Comparison of ENCODE assay signal across 29 mouse cellular contexts in genomic region chr7:72639566-72639965, GRCm38 (mm10).
DNase-seq lines count a peak whose midpoint lies in the region; ATAC-seq and TF ChIP-seq lines count a peak whose summit lies in the region.
"Had no signal": no experiment of that assay in that cellular context is flagged by ENCODE, and none has a peak within 500 bp of the region (broad histone marks: within the 10 kb centered on the region; RNA-seq: fewer than 3 reads in every experiment).

No protein-coding gene starts in this region.

- H3K79me2 ChIP-seq in heart, adult 2 months (replicated peaks; ENCODE audit: control insufficient read depth, insufficient read depth, low read length): no peaks in the 10 kb centered on the region
- H3K79me2 ChIP-seq in C2C12 (ENCODE audit: control insufficient read depth, insufficient read depth) (no peaks in the 10 kb centered on the region), myocyte (ENCODE audit: control insufficient read depth, insufficient read depth) (no peaks in the 10 kb centered on the region)

- H3ac ChIP-seq in C2C12 (ENCODE audit: control insufficient read depth, insufficient read length, low read depth) (no peak overlapping the region), myocyte (ENCODE audit: control insufficient read depth, insufficient read length) (no peak overlapping the region)

- H3K27me3 ChIP-seq in embryonic facial prominence, embryonic 14.5 days (replicated peaks; ENCODE audit: control insufficient read depth, insufficient read depth, low read length): no peaks in the 10 kb centered on the region
- no peaks in the 10 kb centered on the region for H3K27me3 ChIP-seq in embryonic facial prominence, embryonic 10.5 days (replicated peaks; ENCODE audit: low read depth, poor library complexity, severe bottlenecking)
- no peaks in the 10 kb centered on the region for H3K27me3 ChIP-seq in heart, adult 2 months (ENCODE audit: control insufficient read depth, insufficient read depth, low read length)
- H3K27me3 ChIP-seq in heart, embryonic 11.5 days (ENCODE audit: control insufficient read depth, insufficient read depth, low read length): no peaks in the 10 kb centered on the region
- H3K27me3 ChIP-seq in C2C12 (ENCODE audit: control insufficient read depth, insufficient read depth, insufficient read length) (no peaks in the 10 kb centered on the region), myocyte (ENCODE audit: control insufficient read depth, insufficient read depth, insufficient read length) (no peaks in the 10 kb centered on the region)
- H3K27me3 ChIP-seq: CH12.LX; embryonic facial prominence, embryonic 13.5 days; forebrain, embryonic 15.5 days; heart, embryonic 13.5 days; neural tube, embryonic 15.5 days had no signal

- TF ChIP-seq EP300 in heart, adult 2 months (IDR thresholded peaks at IDR 0.05; ENCODE audit: insufficient read depth, low read depth, low read length): no peak

- no peaks in the 10 kb centered on the region for H3K36me3 ChIP-seq in embryonic facial prominence, embryonic 14.5 days (ENCODE audit: control insufficient read depth, insufficient read depth, low read length)
- no peaks in the 10 kb centered on the region for H3K36me3 ChIP-seq in embryonic facial prominence, embryonic 10.5 days (replicated peaks)
- no peaks in the 10 kb centered on the region for H3K36me3 ChIP-seq in heart, adult 2 months (ENCODE audit: control insufficient read depth, insufficient read depth, low read length)
- H3K36me3 ChIP-seq in heart, embryonic 11.5 days (ENCODE audit: control insufficient read depth, insufficient read depth, low read length): no peaks in the 10 kb centered on the region
- H3K36me3 ChIP-seq in C2C12 (ENCODE audit: control insufficient read depth, insufficient read depth) (no peaks in the 10 kb centered on the region), myocyte (ENCODE audit: control insufficient read depth, insufficient read depth) (no peaks in the 10 kb centered on the region)
- H3K36me3 ChIP-seq: embryonic facial prominence, embryonic 13.5 days; forebrain, embryonic 15.5 days; G1E; heart, embryonic 13.5 days; hindbrain, embryonic 10.5 days; midbrain, embryonic 10.5 days; neural tube, embryonic 15.5 days had no signal

- H3K9me3 ChIP-seq in embryonic facial prominence, embryonic 14.5 days (ENCODE audit: control insufficient read depth, low read length): no peaks in the 10 kb centered on the region
- H3K9me3 ChIP-seq in embryonic facial prominence, embryonic 10.5 days: no peaks in the 10 kb centered on the region
- no peaks in the 10 kb centered on the region for H3K9me3 ChIP-seq in heart, embryonic 11.5 days (replicated peaks; ENCODE audit: control insufficient read depth, low read length)
- H3K9me3 ChIP-seq: embryonic facial prominence, embryonic 13.5 days; forebrain, embryonic 15.5 days; G1E; hindbrain, embryonic 10.5 days; midbrain, embryonic 10.5 days; neural tube, embryonic 15.5 days had no signal

- no peak for TF ChIP-seq CTCF in heart, adult 2 months (IDR thresholded peaks at IDR 0.05)
- TF ChIP-seq CTCF in C2C12 (IDR thresholded peaks at IDR 0.05; ENCODE audit: control insufficient read depth, insufficient read depth, insufficient read length): no peak

- no peaks in the 10 kb centered on the region for H3K79me3 ChIP-seq in C2C12 (ENCODE audit: low read depth)

- no peak for TF ChIP-seq POLR2A in heart, adult 2 months (IDR thresholded peaks at IDR 0.05; ENCODE audit: insufficient read depth, low read depth, low read length)
- TF ChIP-seq POLR2A in myocyte (IDR thresholded peaks at IDR 0.05; ENCODE audit: insufficient read length, low read depth): no peak

- H3K9ac ChIP-seq in embryonic facial prominence, embryonic 14.5 days (ENCODE audit: low read depth, low read length): no peak overlapping the region
- no peak overlapping the region for H3K9ac ChIP-seq in heart, adult 2 months (ENCODE audit: low read depth, low read length)
- H3K9ac ChIP-seq in heart, embryonic 11.5 days (ENCODE audit: low read depth, low read length): no peak overlapping the region
- H3K9ac ChIP-seq: embryonic facial prominence, embryonic 13.5 days; forebrain, embryonic 15.5 days; heart, embryonic 13.5 days; liver, postnatal 0 days; neural tube, embryonic 15.5 days had no signal

- no peak overlapping the region for H3K27ac ChIP-seq in embryonic facial prominence, embryonic 14.5 days (replicated peaks; ENCODE audit: low read depth, low read length)
- H3K27ac ChIP-seq in embryonic facial prominence, embryonic 10.5 days (replicated peaks): no peak overlapping the region
- no peak overlapping the region for H3K27ac ChIP-seq in heart, adult 2 months
- H3K27ac ChIP-seq in heart, embryonic 11.5 days (ENCODE audit: low read depth, low read length): no peak overlapping the region
- H3K27ac ChIP-seq: embryonic facial prominence, embryonic 13.5 days; forebrain, embryonic 15.5 days; heart, embryonic 13.5 days; hindbrain, embryonic 10.5 days; hindbrain, postnatal 0 days; midbrain, embryonic 10.5 days; neural tube, embryonic 15.5 days had no signal

- peak; percentile 38 for DNase-seq in embryonic facial prominence, embryonic 14.5 days (ENCODE audit: low spot score)
- DNase-seq in embryonic facial prominence, embryonic 10.5 days (ENCODE audit: low spot score): no peak
- peak; percentile 10 to 20 for DNase-seq in heart, adult 2 months
- no peak for DNase-seq in cerebellum, adult 9-10 months
- DNase-seq: adrenal gland, adult 2 months; cerebellum, adult 11-12 months; cerebellum, postnatal 25 days; kidney, adult 9 months; kidney, postnatal 14 days; liver, postnatal 0 days; right cerebral cortex, adult 18-20 months; right cerebral cortex, postnatal 4 days; thymus, adult 18-20 months; thymus, postnatal 36 days had no signal

- H3K4me2 ChIP-seq in embryonic facial prominence, embryonic 14.5 days (ENCODE audit: low read depth, low read length): no peak overlapping the region
- no peak overlapping the region for H3K4me2 ChIP-seq in heart, embryonic 11.5 days
- H3K4me2 ChIP-seq in myocyte (ENCODE audit: low read depth): peak overlapping the region; percentile 40
- H3K4me2 ChIP-seq: embryonic facial prominence, embryonic 13.5 days; forebrain, embryonic 15.5 days; heart, embryonic 13.5 days; liver, embryonic 11.5 days; neural tube, embryonic 15.5 days had no signal

- intact Hi-C loops in heart, adult 2 months (cut with DNase I): no loop called here

- 61% methylated on average over 2 of the region's 2 CpGs for WGBS in embryonic facial prominence, embryonic 14.5 days
- WGBS in embryonic facial prominence, embryonic 10.5 days: 73% methylated on average over 2 of the region's 2 CpGs
- WGBS in heart, adult 2 months: 49% methylated on average over 2 of the region's 2 CpGs
- 74% methylated on average over 2 of the region's 2 CpGs for WGBS in heart, embryonic 11.5 days (ENCODE audit: insufficient replicate concordance)

- no peak for ATAC-seq in embryonic facial prominence, embryonic 14.5 days (ENCODE audit: low read depth)
- ATAC-seq in heart, embryonic 11.5 days (replicated peaks; ENCODE audit: insufficient number of reproducible peaks, low FRiP score, low TSS enrichment): no peak
- ATAC-seq: forebrain, embryonic 15.5 days; hindbrain, postnatal 0 days; intestine, embryonic 16.5 days; liver, postnatal 0 days; lung, postnatal 0 days had no signal

- H3K4me3 ChIP-seq in embryonic facial prominence, embryonic 14.5 days (ENCODE audit: low read depth, low read length): no peak overlapping the region
- H3K4me3 ChIP-seq in embryonic facial prominence, embryonic 10.5 days: no peak overlapping the region
- H3K4me3 ChIP-seq in heart, adult 2 months: no peak overlapping the region
- H3K4me3 ChIP-seq in heart, embryonic 11.5 days (ENCODE audit: low read depth, low read length): no peak overlapping the region
- H3K4me3 ChIP-seq in C2C12 (ENCODE audit: insufficient read depth, poor library complexity, severe bottlenecking) (no peak overlapping the region), myocyte (no peak overlapping the region)
- H3K4me3 ChIP-seq: embryonic facial prominence, embryonic 13.5 days; forebrain, embryonic 15.5 days; heart, embryonic 13.5 days; hindbrain, embryonic 10.5 days; midbrain, embryonic 10.5 days; neural tube, embryonic 15.5 days had no signal

- H3K4me1 ChIP-seq in embryonic facial prominence, embryonic 14.5 days (ENCODE audit: control insufficient read depth, insufficient read depth, low read length): no peaks in the 10 kb centered on the region
- no peaks in the 10 kb centered on the region for H3K4me1 ChIP-seq in embryonic facial prominence, embryonic 10.5 days
- H3K4me1 ChIP-seq in heart, adult 2 months (ENCODE audit: control insufficient read depth, insufficient read depth, low read length): no peaks in the 10 kb centered on the region
- no peaks in the 10 kb centered on the region for H3K4me1 ChIP-seq in heart, embryonic 11.5 days (ENCODE audit: control insufficient read depth, insufficient read depth, low read length)
- H3K4me1 ChIP-seq: embryonic facial prominence, embryonic 13.5 days; forebrain, embryonic 15.5 days; heart, embryonic 13.5 days; hindbrain, embryonic 10.5 days; midbrain, embryonic 10.5 days; neural tube, embryonic 15.5 days had no signal

TF ChIP-seq in C2C12, 6 proteins besides CTCF, POLR2A, EP300 and RAD21:
- TF ChIP-seq MYOG (IDR thresholded peaks at IDR 0.05; ENCODE audit: control insufficient read depth, extremely low read depth, insufficient read length) (no peak), FOSL1 (IDR thresholded peaks at IDR 0.05; ENCODE audit: insufficient read depth, low read length, poor library complexity, severe bottlenecking) (peak; percentile 49), CEBPB (IDR thresholded peaks at IDR 0.05; ENCODE audit: low read depth) (peak; percentile 23), MAX (IDR thresholded peaks at IDR 0.05) (no peak), MYOD1 (IDR thresholded peaks at IDR 0.05; ENCODE audit: control insufficient read depth, insufficient read length, low read depth) (peak; percentile 27), USF1 (IDR thresholded peaks at IDR 0.05; ENCODE audit: low read depth) (no peak)

TF ChIP-seq in myocyte, 11 proteins besides CTCF, POLR2A, EP300 and RAD21:
- no peak for TF ChIP-seq SRF (IDR thresholded peaks at IDR 0.05; ENCODE audit: control insufficient read depth, insufficient read length, low read depth)
- TF ChIP-seq TCF12 (IDR thresholded peaks at IDR 0.05; ENCODE audit: insufficient read depth, poor library complexity, severe bottlenecking): peak; percentile 42

Comparison
In these comparisons a context has a peak if more than half of its experiments do, and no peak if none do; other contexts are left out.
1. DNase-seq: peak in embryonic facial prominence, embryonic 14.5 days (single experiment) and heart, adult 2 months (2 of 2); none in embryonic facial prominence, embryonic 10.5 days (single experiment) and cerebellum, adult 9-10 months (single experiment).